Mouse (Mus musculus): ENCODE results near the gene Hoxd4. TPM values are rescaled to one million over a fixed set of nuclear protein-coding genes. Genes with fewer than 3 reads are reported as not detected.

Hoxd4 gene
- polyA plus RNA-seq, 1 experiment = 0.06 TPM

DNA sequence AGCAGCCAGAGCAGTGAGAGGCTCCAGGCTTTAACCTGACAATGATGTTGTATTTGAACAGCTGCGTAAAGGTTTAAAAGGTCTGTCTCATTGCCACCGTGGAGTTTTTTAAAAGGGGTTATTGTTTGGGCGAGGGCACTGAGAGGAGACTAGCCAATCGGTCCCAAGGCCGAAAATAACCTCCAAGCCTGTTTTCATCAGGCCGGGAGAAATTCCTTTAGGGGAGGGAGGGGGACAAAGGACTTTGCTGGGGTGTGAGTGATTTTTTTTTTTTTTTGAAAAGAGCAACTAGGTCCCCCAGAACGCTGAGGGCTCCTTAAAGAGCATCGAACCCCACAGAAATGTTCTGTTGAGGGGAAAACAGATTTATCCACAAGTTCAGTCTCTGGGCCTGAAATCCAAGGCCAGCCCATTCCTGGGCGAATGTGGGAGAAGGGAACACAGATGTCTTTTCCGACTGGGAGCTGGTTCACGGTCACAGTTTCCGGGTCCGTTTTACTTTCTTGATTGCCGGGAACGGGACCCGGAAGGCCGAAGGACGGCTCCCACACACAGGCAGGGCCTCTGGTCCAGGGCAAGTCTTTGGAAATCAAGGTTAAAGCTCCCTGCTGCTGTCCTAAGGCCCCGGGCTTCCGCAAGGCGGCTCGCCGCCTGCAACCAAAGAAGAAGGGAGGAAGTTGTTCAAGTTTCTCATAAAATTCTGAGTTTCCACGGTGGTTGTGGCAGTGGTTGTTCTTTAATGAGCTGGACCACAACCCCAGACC, 22.0 kb upstream of the Hoxd4 start:
- 0 out of 2 replicates have a peak, but pooled peaks cover 4% of the 10 kb centered on the region for H3K9me3 ChIP-seq (ENCODE audit: control insufficient read depth, low read length)
- no peak overlapping the region for H3K4me3 ChIP-seq (replicated peaks)
- H3K27me3 ChIP-seq (ENCODE audit: control insufficient read depth) = peaks cover 100% of the 10 kb centered on the region
- H3K4me1 ChIP-seq (ENCODE audit: control insufficient read depth) = no peaks in the 10 kb centered on the region
- no peaks in the 10 kb centered on the region for H3K36me3 ChIP-seq (ENCODE audit: control insufficient read depth)
- TF ChIP-seq TAL1 (IDR thresholded peaks at IDR 0.05; ENCODE audit: low read length) = no peak
- TF ChIP-seq GATA1 (IDR thresholded peaks at IDR 0.05; ENCODE audit: low read length) = no peak

DNA sequence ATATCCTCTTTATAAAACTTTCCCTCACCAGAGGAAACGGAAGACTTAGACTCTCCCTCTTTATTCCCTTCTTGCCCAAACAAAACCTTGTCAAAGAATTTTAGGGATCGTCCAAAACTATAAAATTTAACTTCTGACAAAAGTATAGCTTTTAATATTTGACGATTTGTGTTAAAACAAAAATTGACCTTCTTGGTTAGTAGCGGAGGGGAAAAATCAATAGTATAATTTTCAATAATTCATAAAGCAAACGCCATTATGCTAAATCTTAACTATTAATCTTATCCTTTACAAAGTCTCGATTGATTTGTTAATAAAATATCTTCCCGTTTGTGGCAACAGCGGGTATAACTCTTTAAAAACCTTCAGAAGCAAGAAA, 21.4 kb upstream of the Hoxd4 start:
- TF ChIP-seq TAL1 (IDR thresholded peaks at IDR 0.05; ENCODE audit: low read length) (no peak), GATA1 (IDR thresholded peaks at IDR 0.05; ENCODE audit: low read length) (no peak)
- no peaks in the 10 kb centered on the region for H3K4me1 ChIP-seq (ENCODE audit: control insufficient read depth)
- H3K9me3 ChIP-seq (ENCODE audit: control insufficient read depth, low read length) = 0 out of 2 replicates have a peak, but pooled peaks cover 4% of the 10 kb centered on the region
- no peak overlapping the region for H3K4me3 ChIP-seq (replicated peaks)
- no peaks in the 10 kb centered on the region for H3K36me3 ChIP-seq (ENCODE audit: control insufficient read depth)
- peaks cover 100% of the 10 kb centered on the region for H3K27me3 ChIP-seq (ENCODE audit: control insufficient read depth)

DNA sequence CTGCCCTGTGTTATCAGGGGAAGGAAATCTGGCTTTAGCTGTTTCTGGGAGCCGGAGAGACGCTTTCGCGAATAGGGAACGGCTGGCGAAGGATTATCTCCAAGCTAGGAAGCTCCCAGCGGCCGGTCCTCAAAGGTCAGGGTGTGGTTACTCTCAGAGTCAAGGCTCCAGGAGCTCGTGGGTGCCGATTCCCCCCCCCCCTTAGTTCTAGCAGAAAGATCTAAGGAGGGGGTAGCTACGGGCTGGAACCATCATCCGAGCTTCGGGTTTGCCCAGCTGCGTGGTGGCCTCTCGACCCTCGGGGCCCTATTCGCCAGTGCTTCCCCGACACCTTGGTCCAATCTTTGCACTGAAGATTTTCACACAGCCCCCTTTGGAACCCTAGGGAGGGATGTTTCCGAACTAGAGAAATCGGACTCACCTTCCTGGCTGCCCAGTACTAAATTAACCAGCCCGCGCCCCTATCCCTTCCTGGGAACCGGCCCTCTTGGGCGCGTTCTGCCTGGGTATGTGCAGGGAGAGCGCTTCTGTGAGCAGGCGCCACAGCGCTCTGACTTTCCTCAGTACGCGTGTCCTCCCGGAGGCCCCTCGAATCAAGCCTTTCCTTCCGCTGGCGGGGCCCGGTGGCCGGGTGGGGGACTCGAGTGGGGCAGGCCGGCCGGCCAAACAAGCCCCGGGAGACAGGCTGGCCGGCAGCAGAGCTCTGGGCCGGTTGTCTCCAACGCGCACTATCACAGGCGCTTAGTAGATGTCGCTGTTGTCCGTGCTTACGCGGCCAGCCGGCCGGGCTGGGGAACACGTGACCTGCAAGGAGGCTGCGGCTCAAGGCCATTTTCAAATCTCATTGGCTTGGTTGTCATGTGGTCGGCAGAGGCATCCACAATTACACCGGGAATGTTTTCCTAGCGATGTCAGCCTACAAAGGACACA, 20.4 kb upstream of the Hoxd4 start, which contains the start of gene Hoxd10:
TSS of gene Hoxd10 (plus strand) at position 903 of the 930 bp plus-strand sequence.
- H3K27me3 ChIP-seq (ENCODE audit: control insufficient read depth) = peaks cover 100% of the 10 kb centered on the region
- H3K4me1 ChIP-seq (ENCODE audit: control insufficient read depth) = no peaks in the 10 kb centered on the region
- H3K9me3 ChIP-seq (ENCODE audit: control insufficient read depth, low read length) = 0 out of 2 replicates have a peak, but pooled peaks cover 4% of the 10 kb centered on the region
- H3K36me3 ChIP-seq (ENCODE audit: control insufficient read depth) = no peaks in the 10 kb centered on the region
- TF ChIP-seq GATA1 (IDR thresholded peaks at IDR 0.05; ENCODE audit: low read length) (no peak), TAL1 (IDR thresholded peaks at IDR 0.05; ENCODE audit: low read length) (no peak)
- no peak within 1 kb of the TSS for H3K4me3 ChIP-seq (replicated peaks)

DNA sequence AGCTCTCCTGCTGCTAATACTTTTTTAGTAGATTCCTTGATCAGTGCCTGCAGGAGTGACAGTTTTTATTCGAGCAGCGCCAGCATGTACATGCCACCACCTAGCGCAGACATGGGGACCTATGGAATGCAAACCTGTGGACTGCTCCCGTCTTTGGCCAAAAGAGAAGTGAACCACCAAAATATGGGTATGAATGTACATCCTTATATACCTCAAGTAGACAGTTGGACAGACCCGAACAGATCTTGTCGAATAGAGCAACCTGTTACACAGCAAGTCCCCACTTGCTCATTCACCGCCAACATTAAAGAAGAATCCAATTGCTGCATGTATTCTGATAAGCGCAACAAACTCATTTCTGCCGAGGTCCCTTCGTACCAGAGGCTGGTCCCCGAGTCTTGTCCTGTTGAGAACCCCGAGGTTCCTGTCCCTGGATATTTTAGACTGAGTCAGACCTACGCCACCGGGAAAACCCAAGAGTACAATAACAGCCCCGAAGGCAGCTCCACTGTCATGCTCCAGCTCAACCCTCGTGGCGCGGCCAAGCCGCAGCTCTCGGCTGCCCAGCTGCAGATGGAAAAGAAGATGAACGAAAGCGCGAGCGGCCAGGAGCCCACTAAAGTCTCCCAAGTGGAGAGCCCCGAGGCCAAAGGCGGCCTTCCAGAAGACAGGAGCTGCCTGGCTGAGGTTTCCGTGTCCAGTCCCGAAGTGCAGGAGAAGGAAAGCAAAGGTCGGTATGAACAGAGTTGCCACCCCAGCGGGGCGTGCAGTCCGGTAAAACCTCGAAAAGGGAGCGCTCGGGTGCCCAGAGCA, 19.5 kb upstream of the Hoxd4 start:
- H3K27me3 ChIP-seq (ENCODE audit: control insufficient read depth) = peaks cover 100% of the 10 kb centered on the region
- no peaks in the 10 kb centered on the region for H3K4me1 ChIP-seq (ENCODE audit: control insufficient read depth)
- peaks cover 4% of the 10 kb centered on the region; the same call in 1 of the 2 replicates for H3K9me3 ChIP-seq (ENCODE audit: control insufficient read depth, low read length)
- H3K36me3 ChIP-seq (ENCODE audit: control insufficient read depth) = no peaks in the 10 kb centered on the region
- no peak overlapping the region for H3K4me3 ChIP-seq (replicated peaks)
- TF ChIP-seq TAL1 (IDR thresholded peaks at IDR 0.05; ENCODE audit: low read length) (no peak), GATA1 (IDR thresholded peaks at IDR 0.05; ENCODE audit: low read length) (no peak)

DNA sequence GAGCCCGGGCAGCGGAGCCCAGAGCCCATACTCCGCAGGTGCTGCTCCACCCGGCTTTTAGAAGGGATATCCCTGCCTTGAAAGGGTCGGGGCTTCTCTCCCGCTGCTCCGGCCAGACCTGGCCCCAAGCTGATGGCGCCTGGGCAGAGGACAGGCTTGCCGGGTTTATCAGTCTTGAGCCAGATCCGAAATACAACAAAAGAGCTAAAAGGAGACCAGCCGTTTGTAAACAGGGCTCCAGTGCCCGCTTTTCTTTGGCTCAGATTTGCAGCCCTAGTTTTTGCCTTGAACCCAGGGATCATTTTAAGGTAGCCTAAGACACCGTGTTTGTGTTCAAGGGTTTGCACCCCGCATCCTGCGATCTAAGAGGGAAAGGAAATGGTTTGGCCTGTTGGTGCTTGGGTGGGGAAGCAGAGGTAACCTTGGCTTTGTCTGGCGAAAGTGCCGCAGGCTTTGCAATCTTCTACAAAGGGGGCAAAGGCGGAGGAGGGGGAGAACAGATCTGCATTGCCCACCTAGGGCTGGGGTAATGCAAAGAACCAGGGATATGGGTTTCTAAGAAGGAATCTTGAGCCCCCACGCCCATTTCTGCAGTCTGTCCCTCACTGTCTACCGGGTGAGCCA, 18.8 kb upstream of the Hoxd4 start:
- no peak overlapping the region for H3K4me3 ChIP-seq (replicated peaks)
- no peaks in the 10 kb centered on the region for H3K36me3 ChIP-seq (ENCODE audit: control insufficient read depth)
- H3K27me3 ChIP-seq (ENCODE audit: control insufficient read depth) = peaks cover 100% of the 10 kb centered on the region
- H3K9me3 ChIP-seq (ENCODE audit: control insufficient read depth, low read length) = peaks cover 2% of the 10 kb centered on the region; the same call in 1 of the 2 replicates
- H3K4me1 ChIP-seq (ENCODE audit: control insufficient read depth) = 0 out of 2 replicates have a peak, but pooled peaks cover under 1% of the 10 kb centered on the region
- no peak for TF ChIP-seq TAL1 (IDR thresholded peaks at IDR 0.05; ENCODE audit: low read length)
- no peak for TF ChIP-seq GATA1 (IDR thresholded peaks at IDR 0.05; ENCODE audit: low read length)

DNA sequence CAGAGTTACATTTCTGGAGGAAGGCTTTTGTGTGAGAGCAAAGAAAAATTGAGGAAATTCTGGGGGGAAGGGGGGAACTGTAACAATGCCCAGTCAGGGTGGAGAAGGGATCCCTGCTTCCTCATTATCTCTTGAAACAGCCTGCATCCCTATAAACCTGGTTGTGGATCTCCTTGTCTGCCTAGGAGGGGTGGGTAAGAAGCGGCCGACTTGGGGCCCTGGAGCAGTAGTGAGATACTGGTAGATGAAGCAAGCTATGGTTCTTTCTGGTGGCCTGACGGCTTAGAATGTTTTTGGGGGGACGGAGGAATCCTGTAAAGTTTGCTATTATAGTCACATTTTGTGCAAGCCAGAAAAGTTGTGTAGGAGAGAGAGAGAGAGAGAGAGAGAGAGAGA, 18.3 kb upstream of the Hoxd4 start:
- H3K9me3 ChIP-seq (ENCODE audit: control insufficient read depth, low read length) = peaks cover 5% of the 10 kb centered on the region; the same call in 1 of the 2 replicates
- H3K4me1 ChIP-seq (ENCODE audit: control insufficient read depth) = 0 out of 2 replicates have a peak, but pooled peaks cover 2% of the 10 kb centered on the region
- TF ChIP-seq GATA1 (IDR thresholded peaks at IDR 0.05; ENCODE audit: low read length) (no peak), TAL1 (IDR thresholded peaks at IDR 0.05; ENCODE audit: low read length) (no peak)
- no peak overlapping the region for H3K4me3 ChIP-seq (replicated peaks)
- no peaks in the 10 kb centered on the region for H3K36me3 ChIP-seq (ENCODE audit: control insufficient read depth)
- peaks cover 100% of the 10 kb centered on the region for H3K27me3 ChIP-seq (ENCODE audit: control insufficient read depth)

DNA sequence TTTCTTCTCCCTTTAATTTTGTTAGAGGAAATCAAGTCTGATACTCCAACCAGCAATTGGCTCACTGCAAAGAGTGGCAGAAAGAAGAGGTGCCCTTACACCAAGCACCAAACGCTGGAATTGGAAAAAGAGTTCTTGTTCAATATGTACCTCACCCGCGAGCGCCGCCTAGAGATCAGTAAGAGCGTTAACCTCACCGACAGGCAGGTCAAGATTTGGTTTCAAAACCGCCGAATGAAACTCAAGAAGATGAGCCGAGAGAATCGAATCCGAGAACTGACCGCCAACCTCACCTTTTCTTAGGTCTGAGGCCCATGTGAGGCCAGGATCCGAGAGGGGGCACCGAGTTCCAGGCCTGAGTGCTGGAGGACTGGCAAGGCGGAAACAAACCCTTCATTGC, 17.7 kb upstream of the Hoxd4 start:
- Histone ChIP-seq H3K27me3 (ENCODE audit: control insufficient read depth) (peaks cover 100% of the 10 kb centered on the region), H3K36me3 (ENCODE audit: control insufficient read depth) (no peaks in the 10 kb centered on the region), H3K4me3 (replicated peaks) (no peak overlapping the region), H3K9me3 (ENCODE audit: control insufficient read depth, low read length) (peaks cover 5% of the 10 kb centered on the region; the same call in 1 of the 2 replicates), H3K4me1 (ENCODE audit: control insufficient read depth) (0 out of 2 replicates have a peak, but pooled peaks cover 2% of the 10 kb centered on the region)
- TF ChIP-seq TAL1 (IDR thresholded peaks at IDR 0.05; ENCODE audit: low read length) (no peak), GATA1 (IDR thresholded peaks at IDR 0.05; ENCODE audit: low read length) (no peak)

DNA sequence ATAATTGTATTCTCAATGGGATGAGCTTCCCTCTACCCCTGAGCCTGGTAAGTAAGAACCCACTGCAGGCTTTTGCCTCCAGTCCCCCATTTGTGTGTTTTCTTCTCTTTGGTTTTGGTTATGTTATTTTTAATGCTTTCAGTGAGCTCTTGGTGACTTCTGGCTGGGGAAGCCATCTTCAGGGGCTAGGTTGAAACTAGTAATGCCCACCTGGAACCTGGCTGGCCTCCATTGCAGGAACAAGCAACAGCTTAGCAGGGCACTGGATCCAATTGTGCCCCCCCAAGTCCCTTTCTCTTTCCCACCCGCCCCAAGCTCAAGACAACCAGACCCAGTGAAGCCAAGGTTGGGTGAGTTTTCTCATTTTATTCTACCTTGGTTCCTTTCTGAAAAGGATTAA, 16.3 kb upstream of the Hoxd4 start:
- no peaks in the 10 kb centered on the region for H3K36me3 ChIP-seq (ENCODE audit: control insufficient read depth)
- 0 out of 2 replicates have a peak, but pooled peaks cover 2% of the 10 kb centered on the region for H3K4me1 ChIP-seq (ENCODE audit: control insufficient read depth)
- no peak overlapping the region for H3K4me3 ChIP-seq (replicated peaks)
- peaks cover 5% of the 10 kb centered on the region; the same call in 1 of the 2 replicates for H3K9me3 ChIP-seq (ENCODE audit: control insufficient read depth, low read length)
- peaks cover 100% of the 10 kb centered on the region for H3K27me3 ChIP-seq (ENCODE audit: control insufficient read depth)
- TF ChIP-seq GATA1 (IDR thresholded peaks at IDR 0.05; ENCODE audit: low read length) (no peak), TAL1 (IDR thresholded peaks at IDR 0.05; ENCODE audit: low read length) (no peak)
